Mouse (Mus musculus) kidney, embryonic 16.5 days (tissue): ENCODE measurements around the gene Olfr285. TPM values are rescaled to one million over a fixed set of nuclear protein-coding genes. Genes with fewer than 3 reads are reported as not detected.
A peak's percentile ranks its signal among the peaks of the same experiment; 100 is the strongest.

Experiments
- ATAC-seq: fragments of 200-750 bp; cut with Nextera tagmentation; 2 replicates; pipeline ENCODE4 v1.8.0; 2017; ENCODE audit warnings: moderate TSS enrichment; ENCODE audit not compliant: low FRiP score, low TSS enrichment
- H3K27ac ChIP-seq: fragments of 300-500 bp; sonication (generic); 2 replicates; pipeline ENCODE4 v1.5.1; 2014; ENCODE audit warnings: low read length
- H3K27me3 ChIP-seq: fragments of 300-500 bp; sonication (generic); 2 replicates; pipeline ENCODE4 v1.6.1; 2014; ENCODE audit warnings: low read length, control low read depth, mixed read lengths; ENCODE audit not compliant: insufficient read depth
- H3K36me3 ChIP-seq: fragments of 300-500 bp; sonication (generic); 2 replicates; pipeline ENCODE4 v1.6.1; 2014; ENCODE audit warnings: low read length, control low read depth, mixed read lengths; ENCODE audit not compliant: insufficient read depth
- H3K4me1 ChIP-seq: fragments of 300-500 bp; sonication (generic); 2 replicates; pipeline ENCODE4 v1.6.1; 2014; ENCODE audit warnings: low read length, control low read depth, mixed read lengths; ENCODE audit not compliant: insufficient read depth
- H3K4me2 ChIP-seq: fragments of 300-500 bp; sonication (generic); replicated peaks from 2 replicates; pipeline ENCODE4 v1.6.1; 2014; ENCODE audit warnings: low read depth, low read length
- H3K4me3 ChIP-seq: fragments of 300-500 bp; sonication (generic); 2 replicates; pipeline ENCODE4 v1.5.1; 2014; ENCODE audit warnings: mild to moderate bottlenecking, low read length
- H3K9ac ChIP-seq: fragments of 300-500 bp; sonication (generic); replicated peaks from 2 replicates; pipeline ENCODE4 v1.6.1; 2014; ENCODE audit warnings: low read length
- H3K9me3 ChIP-seq: fragments of 300-500 bp; sonication (generic); 2 replicates; pipeline ENCODE4 v1.6.1; 2016; ENCODE audit warnings: low read length, control low read depth
- WGBS: fragments of 180-500 bp; shearing (Covaris S2); extraction: QIAGEN DNeasy Blood & Tissue Kit; methylation state at CpG from one replicate; pipeline ENCODE4 v1.1.7; 2014; 5-methylcytosine and 5-hydroxymethylcytosine counted together
- polyA plus RNA-seq: library from polyadenylated mRNA; unstranded; fragments of >200 nt; fragmentation: Nextera tagmentation; extraction: Ambion mirVana; gene quantifications from 2 replicates; pipeline ENCODE4 v1.2.1, GENCODE M21; 2015

The Olfr285 gene
- not detected in 2 replicates for polyA plus RNA-seq

DNA sequence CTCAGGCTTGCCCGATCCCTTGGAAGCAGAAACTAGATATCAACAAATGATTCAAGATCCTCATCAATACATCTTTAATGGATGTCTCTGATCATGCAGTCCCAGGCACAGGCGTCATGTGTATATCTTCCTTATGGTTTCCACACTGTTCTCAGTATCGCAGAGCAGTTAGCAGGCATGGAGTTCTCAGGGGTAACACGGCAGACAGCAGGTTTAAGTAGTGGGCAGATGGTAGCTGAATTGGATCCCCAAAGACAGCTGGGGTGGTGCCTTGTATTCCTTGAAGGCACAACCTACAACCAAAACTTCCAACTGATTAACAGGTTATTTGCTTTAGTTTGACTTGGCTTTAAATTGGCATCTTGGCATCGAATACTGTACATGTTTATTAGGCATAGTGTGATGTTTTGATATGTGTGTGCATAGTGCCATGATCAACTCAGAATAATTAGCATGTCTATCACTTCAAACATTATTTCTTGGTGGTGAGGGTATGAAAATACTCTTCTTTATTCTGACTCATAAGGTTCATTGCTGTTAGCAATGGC is at the start of gene Olfr285:
TSS of gene Olfr285 (minus strand) at position 177 of the 548 bp plus-strand sequence.
- Histone ChIP-seq H3K27ac (no peak within 1 kb of the TSS), H3K9ac (no peak within 1 kb of the TSS), H3K4me2 (no peak within 1 kb of the TSS), H3K4me1 (no peaks in the 10 kb centered on the region), H3K36me3 (no peaks in the 10 kb centered on the region), H3K4me3 (no peak within 1 kb of the TSS), H3K27me3 (no peaks in the 10 kb centered on the region), H3K9me3 (no peaks in the 10 kb centered on the region)
- no peak for ATAC-seq
- WGBS, result 92% methylated on average over 5 of the region's 5 CpGs

GRCm38 (mm10) chr15:98340887-98341286 is 23.7 kb upstream of the Olfr285 start, which contains the start of gene Olfr284:
Olfr284 (minus strand) TSS chr15:98340987.
- Histone ChIP-seq H3K27me3 (no peaks in the 10 kb centered on the region), H3K9me3 (no peaks in the 10 kb centered on the region), H3K36me3 (no peaks in the 10 kb centered on the region), H3K9ac (no peak within 1 kb of the TSS), H3K27ac (no peak within 1 kb of the TSS), H3K4me3 (no peak within 1 kb of the TSS), H3K4me1 (no peaks in the 10 kb centered on the region), H3K4me2 (no peak within 1 kb of the TSS)
- no peak for ATAC-seq
- 53% methylated on average over 8 of the region's 8 CpGs for WGBS

GRCm38 (mm10) chr15:98315703-98316102 is 1.4 kb downstream of the Olfr285 start:
- Histone ChIP-seq H3K9me3 (no peaks in the 10 kb centered on the region), H3K27me3 (no peaks in the 10 kb centered on the region), H3K9ac (no peak overlapping the region), H3K36me3 (no peaks in the 10 kb centered on the region), H3K4me2 (no peak overlapping the region), H3K27ac (no peak overlapping the region), H3K4me1 (no peaks in the 10 kb centered on the region), H3K4me3 (no peak overlapping the region)
- WGBS, result 50% methylated on average over 6 of the region's 6 CpGs
- no peak for ATAC-seq

DNA sequence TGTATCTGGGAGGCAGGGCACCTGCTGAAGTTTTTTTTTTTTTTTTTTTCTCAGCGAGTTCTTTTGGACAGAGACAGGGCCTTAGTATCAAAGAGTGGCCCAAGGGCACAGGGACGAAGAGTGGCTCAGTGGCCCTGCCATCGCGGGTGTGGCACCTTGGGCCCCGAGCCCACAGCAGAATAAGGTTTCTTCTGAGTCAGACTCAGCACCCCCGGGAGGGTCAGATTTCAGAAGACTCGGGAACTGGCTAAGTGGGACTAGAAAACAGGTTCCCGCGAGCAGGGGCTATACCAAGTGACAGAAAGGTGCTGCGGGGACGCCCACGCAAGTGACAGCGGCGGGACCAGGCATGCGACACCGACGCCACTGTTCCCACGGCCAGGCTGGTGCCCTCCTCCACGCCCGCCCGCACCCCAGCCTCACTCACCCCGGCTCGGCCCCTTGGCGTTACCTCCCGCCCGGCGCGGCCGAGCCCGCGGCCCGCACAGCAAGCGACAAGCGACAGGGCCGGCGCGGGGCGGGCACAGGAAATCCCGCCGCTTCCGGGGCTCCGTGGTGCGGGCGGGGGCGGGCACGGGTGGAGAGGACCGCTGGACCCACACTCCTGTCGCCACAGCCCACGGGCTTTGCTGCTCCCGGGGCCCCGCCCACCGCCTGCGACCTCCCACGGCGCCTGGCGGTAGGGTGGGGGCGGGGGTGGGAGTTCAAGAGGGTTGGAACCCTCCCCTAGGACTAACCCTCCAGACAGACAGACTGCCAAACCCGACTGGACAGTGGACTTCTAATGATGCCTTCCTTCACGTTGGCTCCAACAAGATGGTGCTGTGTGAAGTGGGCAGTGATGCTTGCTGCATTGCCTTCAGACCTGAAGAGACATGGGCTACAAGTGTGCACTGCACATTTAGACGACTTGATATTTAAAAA is 21.3 kb downstream of the Olfr285 start, which contains the start of gene Zfp641:
TSS of gene Zfp641 (minus strand) at position 534 of the 924 bp plus-strand sequence.
- Histone ChIP-seq H3K4me1 (peaks cover 4% of the 10 kb centered on the region; the same call in 1 of the 2 replicates), H3K36me3 (no peaks in the 10 kb centered on the region), H3K27me3 (no peaks in the 10 kb centered on the region), H3K9ac (peak within 1 kb of the TSS; percentile 71), H3K4me3 (peak within 1 kb of the TSS; percentile 64), H3K9me3 (no peaks in the 10 kb centered on the region), H3K27ac (no peak within 1 kb of the TSS), H3K4me2 (peak within 1 kb of the TSS; percentile 92)
- 2% methylated on average over 60 of the region's 60 CpGs for WGBS
- ATAC-seq, result peak; percentile 70

- Histone ChIP-seq H3K27ac (no peak overlapping the region), H3K4me2 (no peak overlapping the region), H3K9me3 (no peaks in the 10 kb centered on the region), H3K4me1 (peaks cover 4% of the 10 kb centered on the region; the same call in 1 of the 2 replicates), H3K27me3 (no peaks in the 10 kb centered on the region), H3K36me3 (no peaks in the 10 kb centered on the region), H3K9ac (no peak overlapping the region), H3K4me3 (no peak overlapping the region)
- 89% methylated on average over 8 of the region's 8 CpGs for WGBS
- ATAC-seq, result no peak
Observed at GRCm38 (mm10) chr15:98293651-98294050, 23.5 kb downstream of the Olfr285 start.

- no peak for ATAC-seq
- no peak overlapping the region for H3K27ac ChIP-seq
- H3K36me3 ChIP-seq, result no peaks in the 10 kb centered on the region
- H3K27me3 ChIP-seq, result 0 out of 2 replicates have a peak, but pooled peaks cover 3% of the 10 kb centered on the region
- no peaks in the 10 kb centered on the region for H3K4me1 ChIP-seq
- H3K4me2 ChIP-seq, result no peak overlapping the region
- 75% methylated on average over 12 of the region's 12 CpGs for WGBS
- H3K4me3 ChIP-seq, result no peak overlapping the region
- H3K9me3 ChIP-seq, result no peaks in the 10 kb centered on the region
- no peak overlapping the region for H3K9ac ChIP-seq
Observed at GRCm38 (mm10) chr15:98288566-98288965, 28.6 kb downstream of the Olfr285 start.

DNA sequence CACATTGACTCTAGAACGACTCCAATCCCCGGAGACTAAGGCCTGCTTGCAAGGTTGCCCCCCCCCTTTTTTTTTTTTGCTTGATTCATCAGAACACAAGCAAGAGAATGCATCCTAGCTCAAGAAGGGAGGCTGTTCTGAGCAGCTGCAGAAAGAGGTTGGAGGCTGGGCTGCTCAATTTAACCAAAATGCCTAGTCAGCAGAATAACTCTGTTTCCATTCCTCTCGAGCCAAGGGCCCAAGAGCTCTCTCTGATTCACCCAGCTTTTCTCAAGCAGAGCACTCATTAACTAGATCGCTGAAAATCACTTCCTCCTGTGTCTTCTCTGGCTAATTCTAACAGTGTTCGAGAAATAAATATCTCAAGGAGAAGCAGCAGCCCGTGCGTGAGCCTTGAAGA is 30.7 kb downstream of the Olfr285 start:
- no peak overlapping the region for H3K27ac ChIP-seq
- H3K9ac ChIP-seq, result no peak overlapping the region
- no peak for ATAC-seq
- H3K9me3 ChIP-seq, result no peaks in the 10 kb centered on the region
- H3K4me1 ChIP-seq, result no peaks in the 10 kb centered on the region
- H3K27me3 ChIP-seq, result 0 out of 2 replicates have a peak, but pooled peaks cover 3% of the 10 kb centered on the region
- 55% methylated on average over 7 of the region's 7 CpGs for WGBS
- H3K4me3 ChIP-seq, result no peak overlapping the region
- H3K4me2 ChIP-seq, result no peak overlapping the region
- no peaks in the 10 kb centered on the region for H3K36me3 ChIP-seq

Other genes starting within 250 kb of the Olfr285 start
- 45.7 and 45.8 TPM in 2 replicates for gene Pfkm, start 224.8 kb downstream of the Olfr285 start, polyA plus RNA-seq
- 29.9 and 31.3 TPM in 2 replicates for gene Senp1, start 223.6 kb downstream of the Olfr285 start, polyA plus RNA-seq
- 59.6 and 60.2 TPM in 2 replicates for gene Asb8, start 151.7 kb downstream of the Olfr285 start, polyA plus RNA-seq
- 1.8 and 2.1 TPM in 2 replicates for gene Ccdc184, start 150.2 kb downstream of the Olfr285 start, polyA plus RNA-seq
- gene Olfr288, start 121.8 kb downstream of the Olfr285 start, polyA plus RNA-seq, result not detected in 2 replicates
- gene Gm44579, start 96.4 kb downstream of the Olfr285 start, polyA plus RNA-seq, result not detected in 2 replicates
- not detected in 2 replicates for gene Olfr287, start 96.3 kb downstream of the Olfr285 start, polyA plus RNA-seq
- gene Olfr286, start 82.9 kb downstream of the Olfr285 start, polyA plus RNA-seq, result not detected in 2 replicates
- gene H1fnt, start 60.1 kb downstream of the Olfr285 start, polyA plus RNA-seq, result not detected in 2 replicates
- gene Zfp641, start 21.2 kb downstream of the Olfr285 start, polyA plus RNA-seq, result 2.2 and 2.3 TPM in 2 replicates
- gene Olfr284, start 23.6 kb upstream of the Olfr285 start, polyA plus RNA-seq, result not detected in 2 replicates
- gene Olfr283, start 63.6 kb upstream of the Olfr285 start, polyA plus RNA-seq, result not detected in 2 replicates
- gene Olfr282, start 113.9 kb upstream of the Olfr285 start, polyA plus RNA-seq, result not detected in 2 replicates
- not detected in 2 replicates for gene Olfr281, start 135.2 kb upstream of the Olfr285 start, polyA plus RNA-seq
- not detected in 2 replicates for gene OR5BS1P, start 152.5 kb upstream of the Olfr285 start, polyA plus RNA-seq
- gene Lalba, start 165.4 kb upstream of the Olfr285 start, polyA plus RNA-seq, result 0.21 and 0.55 TPM in 2 replicates
- not detected in 2 replicates for gene Olfr279, start 175.0 kb upstream of the Olfr285 start, polyA plus RNA-seq
- 106 and 113 TPM in 2 replicates for gene Kansl2, start 216.9 kb upstream of the Olfr285 start, polyA plus RNA-seq